Mouse (Mus musculus) erythroblast, embryonic 14.5 days (primary cell): ENCODE results near the gene Gm21983.

Experiments
- GATA1 ChIP-seq: IDR thresholded peaks from 2 replicates; pipeline ENCODE4 v1.6.1; 2012; ENCODE audit warnings: low read length, inconsistent platforms, mixed read lengths
- TAL1 ChIP-seq: IDR thresholded peaks from 3 replicates; pipeline ENCODE4 v1.6.1; 2012; ENCODE audit warnings: low read length, inconsistent platforms, mixed read lengths

DNA sequence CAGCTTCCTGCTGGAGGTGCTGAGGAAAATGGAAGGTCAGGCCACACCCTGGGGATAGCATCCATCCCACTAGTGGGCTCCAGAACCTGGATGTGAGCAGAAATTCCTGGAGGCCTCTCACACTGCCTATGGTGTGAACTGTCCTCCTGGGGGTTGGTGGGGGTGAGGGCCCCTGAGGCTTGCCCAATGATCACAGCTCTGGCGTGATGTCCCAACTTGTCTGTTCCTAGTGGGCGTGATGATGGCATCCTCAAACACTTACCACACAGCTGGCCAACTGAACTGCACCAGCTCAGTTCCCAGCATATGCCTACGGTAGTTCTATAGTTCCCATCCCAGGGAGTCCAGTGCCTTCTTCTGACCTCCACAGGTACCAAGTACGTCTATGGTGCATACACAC is 55.9 kb downstream of the Gm21983 start:
- TF ChIP-seq GATA1 (no peak), TAL1 (no peak)
